Mouse (Mus musculus): ENCODE measurements around the gene Phox2a. TPM values are rescaled to one million over a fixed set of nuclear protein-coding genes. Genes with fewer than 3 reads are reported as not detected.

Phox2a gene
- not detected for total RNA-seq (2021)
- long read RNA-seq, experiment 1: 0 reads
- long read RNA-seq, experiment 2: 0 reads

- no peak for DNase-seq
Observed at GRCm38 (mm10) chr7:101817861-101818401, at the start of gene Phox2a. Gene Phox2a, plus strand, starts transcription at chr7:101818313.

- no peak for DNase-seq
Observed at GRCm38 (mm10) chr7:101770051-101770450, 48.1 kb upstream of the Phox2a start.

GRCm38 (mm10) chr7:101771604-101772003 lies 46.5 kb upstream of the Phox2a start:
- no peak for DNase-seq

- no peak for DNase-seq
Observed at GRCm38 (mm10) chr7:101772687-101773086, 45.4 kb upstream of the Phox2a start.

- no peak for DNase-seq
Observed at GRCm38 (mm10) chr7:101777053-101777452, 41.1 kb upstream of the Phox2a start.

DNA sequence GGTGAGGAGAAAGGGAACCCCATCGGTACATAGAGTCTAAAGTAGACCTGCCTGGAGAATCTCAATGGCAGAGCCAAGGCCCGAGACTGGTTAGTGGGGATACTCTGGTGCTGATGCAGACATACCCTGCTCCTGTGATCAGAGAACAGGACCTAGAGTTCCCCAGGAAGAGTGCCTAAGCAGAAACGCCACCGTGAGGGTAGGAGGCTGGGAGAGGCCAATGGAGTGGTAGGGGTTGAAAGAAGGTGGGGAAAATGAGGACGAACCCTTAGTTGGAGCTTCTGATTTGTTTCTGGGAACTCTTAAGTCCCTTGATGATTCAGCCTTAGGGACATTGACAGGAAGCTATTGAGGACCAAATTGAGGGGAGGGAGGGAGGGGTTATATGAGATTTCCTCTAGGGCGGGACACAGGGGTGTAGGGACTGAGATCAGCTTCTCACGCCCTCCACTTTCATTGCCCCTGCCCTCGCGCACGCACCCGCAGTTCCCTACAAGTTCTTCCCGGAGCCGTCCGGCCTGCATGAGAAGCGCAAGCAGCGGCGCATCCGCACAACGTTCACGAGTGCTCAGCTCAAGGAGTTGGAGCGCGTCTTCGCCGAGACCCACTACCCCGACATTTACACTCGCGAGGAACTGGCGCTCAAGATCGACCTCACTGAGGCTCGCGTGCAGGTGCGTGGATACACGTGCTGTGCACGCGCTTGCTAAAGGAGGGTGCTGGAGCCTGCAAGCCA lies 2.4 kb downstream of the Phox2a start:
- no peak for DNase-seq

- peak; percentile 63 for DNase-seq
Observed at GRCm38 (mm10) chr7:101821571-101822501, 3.7 kb downstream of the Phox2a start.

GRCm38 (mm10) chr7:101822836-101823757 lies 5.0 kb downstream of the Phox2a start:
- no peak for DNase-seq

GRCm38 (mm10) chr7:101823758-101824630 lies 5.9 kb downstream of the Phox2a start:
- DNase-seq: no peak

GRCm38 (mm10) chr7:101830373-101830772 lies 12.3 kb downstream of the Phox2a start:
- no peak for DNase-seq

GRCm38 (mm10) chr7:101831437-101831836 lies 13.3 kb downstream of the Phox2a start:
- no peak for DNase-seq

- no peak for DNase-seq
Observed at GRCm38 (mm10) chr7:101832372-101832771, 14.3 kb downstream of the Phox2a start.

DNA sequence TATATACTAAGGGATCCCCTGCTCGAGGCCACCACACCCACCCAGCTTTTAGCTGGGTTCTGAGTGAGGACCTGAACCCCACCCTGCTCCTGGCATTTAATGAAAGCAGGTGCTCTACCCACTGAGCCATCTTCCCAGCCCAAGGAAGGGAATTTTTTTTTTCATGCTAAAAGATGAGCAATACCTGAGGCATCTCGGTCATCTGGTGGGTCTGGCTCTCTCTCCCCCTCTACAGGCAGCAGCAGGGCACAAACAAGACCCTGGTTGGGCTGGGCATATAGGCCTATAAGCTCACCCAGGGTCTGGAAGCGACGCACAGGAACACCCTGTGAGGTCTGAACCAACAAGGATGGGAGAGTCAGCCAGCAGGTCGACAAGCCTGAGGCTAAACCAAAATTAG lies 15.2 kb downstream of the Phox2a start:
- no peak for DNase-seq

GRCm38 (mm10) chr7:101833916-101834584 lies 15.9 kb downstream of the Phox2a start:
- DNase-seq: no peak

- DNase-seq: no peak
Observed at GRCm38 (mm10) chr7:101834903-101835302, 16.8 kb downstream of the Phox2a start.

DNA sequence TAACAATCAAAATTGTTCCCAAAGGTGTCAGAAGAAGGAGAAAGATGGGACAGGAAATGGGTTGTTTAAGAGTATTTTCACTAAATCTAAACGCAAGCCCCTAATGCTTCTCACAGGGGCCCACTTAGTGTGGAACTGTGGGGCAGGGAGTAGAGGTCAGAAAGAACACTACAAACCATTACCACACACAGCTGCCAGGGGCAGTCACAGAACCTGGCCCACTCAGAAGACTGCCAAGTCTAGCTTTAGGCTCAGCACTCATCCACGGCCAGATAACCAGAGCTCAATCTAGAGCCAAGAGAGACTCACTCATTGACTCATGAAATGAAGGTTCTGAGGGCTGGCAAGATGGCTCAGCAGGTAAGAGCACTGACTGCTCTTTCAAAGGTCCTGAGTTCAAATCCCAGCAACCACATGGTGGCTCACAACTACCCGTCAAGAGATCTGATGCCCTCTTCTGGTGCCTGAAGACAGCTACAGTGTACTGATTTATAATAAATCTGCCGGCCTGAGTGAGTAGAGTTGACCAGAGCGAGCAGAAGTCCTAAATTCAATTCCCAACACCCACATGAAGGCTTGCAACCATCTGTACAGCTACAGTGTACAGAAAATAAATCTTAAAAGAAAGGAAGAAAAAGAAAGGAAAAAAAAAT lies 17.5 kb downstream of the Phox2a start:
- DNase-seq: no peak

DNA sequence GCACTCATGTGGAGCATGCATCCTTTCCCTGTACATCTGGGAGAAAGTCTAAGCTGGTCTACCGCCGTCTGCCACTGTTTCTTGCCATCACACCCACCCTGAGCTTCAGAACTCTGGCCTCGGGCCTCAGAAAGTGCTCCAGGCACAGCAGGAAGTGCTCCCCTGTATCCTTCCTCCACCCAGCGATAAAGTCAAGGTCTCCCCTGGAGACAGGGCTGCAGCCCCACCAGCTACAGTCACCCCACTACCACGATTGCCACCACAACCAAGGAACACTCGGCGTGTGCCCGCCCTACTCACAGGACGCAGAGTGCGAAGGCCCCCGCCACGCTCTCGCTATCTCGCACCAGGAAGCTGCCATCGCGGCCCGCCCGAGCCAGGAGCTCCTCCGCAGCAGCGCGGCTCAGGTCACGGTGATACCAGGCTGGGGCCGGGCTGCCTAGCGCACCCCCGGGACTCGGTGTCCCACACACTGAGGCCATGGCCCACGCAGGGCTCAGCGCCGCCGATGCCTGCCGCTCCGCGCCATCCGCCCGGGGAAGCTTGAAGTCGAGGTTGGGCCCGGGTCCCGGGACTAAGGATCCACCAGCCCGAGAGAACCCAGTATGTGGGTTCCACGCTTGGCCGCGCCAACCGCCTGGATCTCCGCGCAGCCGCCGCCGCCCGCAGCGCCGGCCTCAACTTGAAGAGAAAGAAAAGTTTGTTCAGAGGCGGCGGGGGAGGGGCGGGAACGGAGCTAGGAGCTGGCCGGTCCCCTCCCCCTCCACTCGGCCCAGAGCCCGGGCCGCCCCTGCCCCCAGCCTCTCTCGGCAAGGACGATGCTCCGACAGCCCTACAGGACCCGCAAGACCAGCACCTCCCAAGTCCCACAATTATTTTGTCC lies 18.4 kb downstream of the Phox2a start:
- DNase-seq: peak; percentile 57

- DNase-seq: no peak
Observed at GRCm38 (mm10) chr7:101837154-101837605, 19.1 kb downstream of the Phox2a start.

Data from gastrocnemius, postnatal 25 days (tissue).